Mouse (Mus musculus): ENCODE results near the gene Hecw1.

GRCm38 (mm10) chr13:14542860-14543259 is 19.8 kb upstream of the Hecw1 start:
- no peak for TF ChIP-seq CTCF (IDR thresholded peaks at IDR 0.05; ENCODE audit: insufficient read depth, low read length)
- TF ChIP-seq POLR2A (IDR thresholded peaks at IDR 0.05; ENCODE audit: borderline replicate concordance, extremely low read depth, low read depth, low read length): no peak

Data from lung, adult 2 months (tissue).